Mouse (Mus musculus): ENCODE measurements around the gene A4gnt.
A peak's percentile ranks its signal among the peaks of the same experiment; 100 is the strongest.

GRCm38 (mm10) chr9:99580655-99581054, 31.6 kb upstream of the A4gnt start:
- TF ChIP-seq POLR2A (IDR thresholded peaks at IDR 0.05; ENCODE audit: borderline replicate concordance, extremely low read depth, insufficient read depth, insufficient read length, poor library complexity, severe bottlenecking), result no peak
- TF ChIP-seq CTCF (IDR thresholded peaks at IDR 0.05; ENCODE audit: borderline replicate concordance, extremely low read depth, insufficient read depth, insufficient read length), result peak; percentile 56; the same call in 1 of the 2 replicates

Measured in brain, embryonic 14.5 days (tissue).